Mouse (Mus musculus): ENCODE results near the gene Atp6v1e2.

The Atp6v1e2 gene

GRCm38 (mm10) chr17:86915540-86915939 lies 32.2 kb downstream of the Atp6v1e2 start:
- no peak for DNase-seq (ENCODE audit: low spot score in 2 of 2)

GRCm38 (mm10) chr17:86913003-86913607 lies 34.6 kb downstream of the Atp6v1e2 start:
- DNase-seq (ENCODE audit: low spot score in 2 of 2), result no peak

GRCm38 (mm10) chr17:86911261-86911660 lies 36.4 kb downstream of the Atp6v1e2 start:
- no peak for DNase-seq (ENCODE audit: low spot score in 2 of 2)

GRCm38 (mm10) chr17:86909733-86910495 lies 37.8 kb downstream of the Atp6v1e2 start:
- no peak for DNase-seq (ENCODE audit: low spot score in 2 of 2)

- no peak for DNase-seq (ENCODE audit: low spot score in 2 of 2)
Measured at GRCm38 (mm10) chr17:86908316-86908715, 39.4 kb downstream of the Atp6v1e2 start.

- DNase-seq (ENCODE audit: low spot score in 2 of 2), result no peak
Measured at GRCm38 (mm10) chr17:86907092-86907491, 40.6 kb downstream of the Atp6v1e2 start.

GRCm38 (mm10) chr17:86906601-86907000 lies 41.1 kb downstream of the Atp6v1e2 start:
- no peak for DNase-seq (ENCODE audit: low spot score in 2 of 2)

GRCm38 (mm10) chr17:86906136-86906461 lies 41.6 kb downstream of the Atp6v1e2 start:
- DNase-seq (ENCODE audit: low spot score in 2 of 2), result peak; percentile 62 to 70

GRCm38 (mm10) chr17:86905297-86906135 lies 42.2 kb downstream of the Atp6v1e2 start:
- no peak for DNase-seq (ENCODE audit: low spot score in 2 of 2)

- DNase-seq (ENCODE audit: low spot score in 2 of 2), result peak; percentile 21 to 54
Measured at GRCm38 (mm10) chr17:86904206-86904605, 43.5 kb downstream of the Atp6v1e2 start.

- peak; percentile 33 to 35 for DNase-seq (ENCODE audit: low spot score in 2 of 2)
Measured at GRCm38 (mm10) chr17:86903596-86903995, 44.1 kb downstream of the Atp6v1e2 start.

GRCm38 (mm10) chr17:86902399-86903067 lies 45.2 kb downstream of the Atp6v1e2 start:
- DNase-seq (ENCODE audit: low spot score in 2 of 2), result no peak

GRCm38 (mm10) chr17:86900564-86900963 lies 47.1 kb downstream of the Atp6v1e2 start:
- DNase-seq (ENCODE audit: low spot score in 2 of 2), result no peak

GRCm38 (mm10) chr17:86899821-86900220 lies 47.9 kb downstream of the Atp6v1e2 start:
- DNase-seq (ENCODE audit: low spot score in 2 of 2), result no peak

GRCm38 (mm10) chr17:86897486-86898165 lies 50.1 kb downstream of the Atp6v1e2 start:
- DNase-seq (ENCODE audit: low spot score in 2 of 2), result no peak

- DNase-seq (ENCODE audit: low spot score in 2 of 2), result no peak
Measured at GRCm38 (mm10) chr17:86895191-86895590, 52.5 kb downstream of the Atp6v1e2 start.
